Mouse (Mus musculus) spleen, adult 18-20 months (tissue): ENCODE data around the gene Ltb.

ENCODE experiments used
- DNase-seq, 2 experiments: peaks; one replicate each; pipeline ENCODE4 v3.0.0; 2022; ENCODE audit warnings: mixed read lengths in 2 of 2

The Ltb gene

DNA sequence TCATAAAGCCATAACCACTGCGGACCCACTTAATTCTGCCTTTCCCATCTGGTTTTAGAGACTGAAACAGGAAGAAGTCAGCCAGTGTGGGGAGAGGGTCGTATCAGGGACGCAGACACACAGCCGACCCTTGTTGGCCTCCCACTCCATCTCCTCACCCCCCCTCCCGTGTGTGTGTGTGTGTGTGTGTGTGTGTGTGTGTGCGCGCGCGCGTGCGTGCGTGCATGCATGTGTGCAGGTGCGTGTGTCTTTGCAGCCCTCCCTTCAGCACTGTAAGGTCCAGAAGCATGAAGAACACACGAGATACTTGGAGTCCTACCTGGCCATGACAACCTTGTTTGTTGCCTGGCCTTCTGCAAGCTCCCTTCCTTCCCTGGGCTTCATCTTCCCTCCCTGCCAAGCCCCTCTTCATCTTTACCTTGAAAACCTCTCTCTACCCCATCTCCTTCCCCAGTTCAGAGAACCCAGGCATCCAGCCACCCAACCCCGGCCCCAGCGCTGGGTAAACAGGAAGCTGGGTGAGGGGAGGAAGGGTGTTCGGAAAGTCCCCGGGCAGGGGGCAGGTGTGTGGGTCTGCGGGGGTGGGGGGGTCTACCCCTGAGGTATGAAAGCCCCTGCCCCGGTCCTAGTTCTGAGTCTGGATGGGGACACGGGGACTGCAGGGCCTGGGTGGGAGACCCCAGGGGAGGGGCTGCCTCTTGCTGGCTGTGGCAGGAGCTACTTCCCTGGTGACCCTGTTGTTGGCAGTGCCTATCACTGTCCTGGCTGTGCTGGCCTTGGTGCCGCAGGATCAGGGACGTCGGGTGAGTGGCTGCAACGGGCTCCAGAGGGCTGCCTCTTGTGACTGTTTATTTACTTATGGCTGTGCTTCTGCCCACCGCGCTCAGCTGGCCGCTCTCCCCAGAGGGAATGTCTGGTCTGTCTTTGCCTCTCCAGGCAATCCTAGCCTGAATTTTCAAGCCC, at the start of gene Ltb:
Ltb (plus strand) TSS at position 559 of the 963 bp plus-strand sequence.
- peak; percentile 77 to 86 for DNase-seq

DNA sequence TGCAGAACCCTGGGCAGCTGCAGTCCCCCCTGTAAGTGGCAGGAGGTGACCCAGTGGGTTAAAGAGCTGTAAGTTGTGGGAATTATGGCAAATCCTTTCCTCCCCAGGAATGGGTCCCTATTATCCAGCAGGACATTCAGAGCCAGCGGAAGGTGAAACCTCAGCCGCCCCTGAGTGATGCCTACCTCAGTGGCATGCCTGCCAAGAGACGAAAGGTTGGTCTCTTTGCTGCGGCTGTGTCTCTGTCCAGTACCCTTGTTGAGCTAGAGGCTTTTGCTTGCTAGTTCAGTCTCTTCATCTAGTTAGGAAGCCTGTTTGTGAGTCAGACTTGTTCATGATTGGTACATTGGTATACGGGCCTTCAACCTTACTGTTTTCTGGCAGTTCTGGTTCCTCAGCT, 48.1 kb upstream of the Ltb start:
- DNase-seq: no peak

DNA sequence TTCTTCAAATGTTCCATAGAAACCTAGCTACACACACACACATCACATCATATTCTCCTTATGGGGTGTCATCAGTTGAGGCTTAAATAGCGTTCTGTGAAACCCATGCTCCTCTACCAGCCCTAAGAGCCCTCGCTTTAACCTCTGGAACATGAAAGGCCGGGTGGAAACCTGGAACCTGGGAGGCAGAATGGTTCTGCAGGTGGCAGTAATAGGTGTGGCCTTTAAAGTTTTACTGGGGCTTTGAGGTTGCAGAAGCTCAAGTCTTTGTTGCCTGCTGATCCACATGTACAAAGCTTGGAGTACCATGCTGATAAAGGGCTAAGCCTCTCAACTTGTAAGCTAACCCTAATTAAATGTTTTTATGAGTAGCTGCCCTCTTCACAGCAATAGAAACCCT, 46.9 kb upstream of the Ltb start:
- DNase-seq: no peak

DNA sequence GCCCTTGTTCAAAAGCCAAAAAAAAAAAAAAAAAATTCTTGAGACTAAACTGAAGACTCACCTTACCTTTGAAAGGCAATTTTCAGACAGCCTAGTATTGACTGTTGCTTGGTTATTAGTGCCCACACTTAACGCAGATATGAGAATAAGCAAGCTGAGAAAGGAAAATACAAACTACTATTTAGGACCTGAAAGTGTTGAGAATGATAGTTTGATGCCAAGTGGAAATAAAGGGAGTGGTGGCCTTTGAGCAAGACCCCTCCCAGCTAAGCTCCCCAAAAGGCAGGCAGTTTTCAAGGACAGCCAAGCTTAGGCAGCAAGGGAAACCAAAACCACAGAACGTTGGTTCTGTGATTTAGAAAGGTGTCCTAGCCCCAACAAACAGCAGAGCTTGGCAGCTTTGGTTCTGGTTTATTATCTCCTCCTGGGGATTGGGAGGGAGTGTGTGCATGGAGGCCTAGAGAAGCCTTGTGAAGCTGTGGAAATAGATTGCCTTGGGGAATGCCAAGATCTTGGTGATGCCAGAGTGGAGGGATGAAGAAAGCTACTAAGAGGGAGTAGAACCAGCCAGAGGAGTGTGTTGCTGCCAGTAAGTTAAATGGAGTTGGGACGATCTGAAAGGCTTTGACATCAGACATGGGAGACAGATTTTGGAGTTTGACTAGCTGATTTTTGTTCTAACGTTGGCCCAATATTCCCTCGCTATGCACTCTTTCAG, 46.2 kb upstream of the Ltb start:
- no peak for DNase-seq

DNA sequence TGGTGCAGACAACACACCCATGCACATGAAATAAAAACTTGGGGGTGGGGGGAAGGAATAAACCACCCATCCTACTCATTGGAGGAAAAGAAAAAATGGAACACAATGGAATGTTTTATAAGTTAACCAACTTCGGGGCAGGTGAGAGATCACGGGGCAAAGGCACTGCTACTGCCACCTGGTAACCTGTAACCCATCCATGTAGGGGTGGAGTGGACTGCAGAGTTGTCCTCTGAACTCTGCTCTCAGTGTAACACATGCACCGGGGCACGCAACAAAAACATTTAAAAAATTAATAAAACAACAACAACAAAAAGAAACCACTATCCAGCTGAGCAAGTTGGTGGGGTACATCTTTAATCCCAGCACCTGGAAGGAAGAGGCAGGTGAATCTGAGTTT, 42.1 kb upstream of the Ltb start:
- no peak for DNase-seq

DNA sequence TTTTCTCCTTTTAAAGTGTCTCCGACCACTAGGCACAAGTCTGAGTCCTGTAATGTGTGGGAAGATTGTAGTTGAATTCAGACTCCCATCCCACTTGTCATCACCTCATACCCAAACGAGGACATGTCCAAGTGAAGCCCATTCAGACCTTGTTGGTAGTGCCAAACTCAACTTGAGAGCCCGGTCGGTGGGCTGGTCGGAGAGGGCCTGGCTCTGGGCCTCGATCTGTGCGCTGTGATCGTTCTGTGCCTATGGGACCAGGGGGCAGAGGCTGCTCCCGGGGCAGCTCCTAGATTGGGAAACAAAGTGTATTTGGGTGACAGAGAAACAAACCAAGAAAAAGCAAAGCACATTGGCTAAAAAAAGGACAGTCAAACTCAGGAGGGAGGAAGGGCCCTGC, 41.2 kb upstream of the Ltb start:
- no peak for DNase-seq

DNA sequence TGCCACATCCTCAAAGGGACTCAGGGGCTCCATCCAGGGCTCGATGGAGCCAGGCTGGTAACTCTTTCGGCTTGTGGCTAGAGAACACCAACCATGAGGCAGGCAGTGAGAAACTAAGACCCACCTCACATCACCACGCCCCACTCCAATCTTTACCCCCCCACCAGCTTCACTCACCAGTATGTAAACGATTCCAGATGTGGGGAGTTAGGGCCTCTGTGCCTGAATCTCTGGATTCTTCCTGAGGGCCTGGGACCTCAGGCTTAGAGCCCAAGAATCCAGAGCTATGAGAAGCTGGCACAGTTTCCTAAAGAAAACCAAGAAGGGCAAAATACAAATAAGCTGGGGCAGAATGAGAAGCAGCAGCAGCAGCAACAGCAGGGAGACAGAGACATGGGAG, 40.3 kb upstream of the Ltb start:
- DNase-seq: no peak

DNA sequence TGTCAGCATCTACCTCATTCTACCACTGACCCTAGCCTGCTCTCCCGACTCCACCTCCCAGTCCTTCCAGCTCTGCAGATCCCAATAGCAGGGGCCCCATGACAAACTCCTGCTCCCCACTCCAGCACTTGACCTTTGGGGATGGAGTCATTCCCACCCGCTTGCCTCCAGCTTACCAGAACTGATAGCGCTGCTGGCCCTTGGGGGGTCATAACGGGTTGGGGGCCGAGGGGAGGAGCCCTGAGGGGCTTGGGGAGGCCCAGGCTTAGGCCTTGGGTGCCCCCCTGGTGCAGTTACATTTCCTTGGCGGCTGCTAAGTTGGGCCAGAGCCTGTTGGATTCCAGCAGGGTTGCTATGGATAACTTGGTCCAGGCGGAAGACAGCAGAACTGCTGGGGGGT, 39.6 kb upstream of the Ltb start:
- no peak for DNase-seq

DNA sequence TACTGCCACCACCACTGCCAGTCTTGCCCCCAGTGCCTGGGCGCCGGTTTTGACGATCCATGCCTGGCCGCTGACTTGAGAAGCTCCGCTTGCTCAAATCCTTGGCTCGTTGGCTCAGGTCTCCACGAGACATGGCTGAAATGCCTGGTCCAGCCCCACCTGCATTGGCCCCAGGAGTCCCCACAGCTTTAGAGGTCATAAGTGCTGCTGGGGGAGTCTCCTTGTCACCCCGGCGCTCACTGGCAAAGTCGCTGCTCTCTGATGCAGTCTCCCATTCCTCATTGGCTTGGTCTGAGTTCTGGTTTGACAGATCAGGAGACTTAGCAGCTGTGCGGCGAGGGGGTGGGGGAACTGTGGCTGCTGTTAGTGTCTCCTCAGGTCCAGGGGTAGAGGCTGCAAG, 38.8 kb upstream of the Ltb start:
- no peak for DNase-seq

DNA sequence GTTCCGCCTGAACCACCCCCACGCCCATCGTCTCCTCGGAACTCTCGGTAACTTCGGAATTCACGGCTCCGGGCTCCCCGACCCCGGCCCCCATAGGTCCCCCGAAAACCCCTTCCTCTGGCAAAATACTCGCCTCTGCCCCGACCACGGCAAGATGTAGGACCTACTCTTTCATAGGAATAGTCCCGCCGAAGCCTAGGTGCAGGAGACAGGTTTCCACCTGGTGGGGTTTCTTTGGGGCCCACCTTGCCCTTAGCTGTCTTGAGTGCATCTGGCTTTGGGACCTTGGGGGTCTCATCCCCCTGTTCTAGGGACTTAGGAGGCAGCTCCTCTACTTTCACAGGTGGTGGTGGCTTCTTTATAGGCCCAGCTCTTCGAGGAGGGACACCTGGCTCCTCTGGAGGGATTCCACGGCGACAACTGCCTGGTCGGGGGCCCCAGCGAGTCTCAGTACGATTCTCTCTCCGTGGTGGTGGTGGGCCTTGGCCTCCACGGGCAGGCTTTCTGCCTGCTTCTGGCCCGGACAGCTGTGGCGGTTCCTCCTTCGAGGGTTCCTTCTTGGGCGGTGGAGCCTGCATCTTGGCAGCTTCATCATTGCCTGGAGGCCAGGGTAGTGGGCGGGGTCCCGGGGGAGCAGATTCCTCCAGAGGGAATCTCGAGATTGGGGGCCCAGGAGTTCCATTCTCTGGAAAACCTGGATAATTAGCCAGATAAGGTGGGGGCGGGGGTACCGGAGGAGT, 37.6 kb upstream of the Ltb start:
- no peak for DNase-seq

DNA sequence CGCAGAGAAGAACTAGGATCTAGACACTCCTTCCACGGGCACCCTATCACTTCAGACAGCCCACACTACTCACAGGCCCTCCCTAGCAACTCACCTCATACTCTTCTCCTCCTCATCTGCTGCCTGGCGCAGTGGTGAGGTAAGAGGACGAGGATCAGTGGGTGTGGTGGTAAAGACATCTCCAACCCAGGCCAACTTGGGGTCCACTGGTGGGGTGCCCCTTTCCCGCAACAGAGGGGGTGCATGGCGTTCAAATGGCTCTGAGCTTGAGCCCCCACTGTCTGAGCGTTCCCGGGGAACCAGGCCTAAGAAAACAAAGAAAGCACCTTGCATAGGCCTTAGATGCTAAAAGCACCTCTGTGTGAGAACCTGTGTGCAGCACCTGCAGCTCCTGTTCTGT, 37.0 kb upstream of the Ltb start:
- no peak for DNase-seq

DNA sequence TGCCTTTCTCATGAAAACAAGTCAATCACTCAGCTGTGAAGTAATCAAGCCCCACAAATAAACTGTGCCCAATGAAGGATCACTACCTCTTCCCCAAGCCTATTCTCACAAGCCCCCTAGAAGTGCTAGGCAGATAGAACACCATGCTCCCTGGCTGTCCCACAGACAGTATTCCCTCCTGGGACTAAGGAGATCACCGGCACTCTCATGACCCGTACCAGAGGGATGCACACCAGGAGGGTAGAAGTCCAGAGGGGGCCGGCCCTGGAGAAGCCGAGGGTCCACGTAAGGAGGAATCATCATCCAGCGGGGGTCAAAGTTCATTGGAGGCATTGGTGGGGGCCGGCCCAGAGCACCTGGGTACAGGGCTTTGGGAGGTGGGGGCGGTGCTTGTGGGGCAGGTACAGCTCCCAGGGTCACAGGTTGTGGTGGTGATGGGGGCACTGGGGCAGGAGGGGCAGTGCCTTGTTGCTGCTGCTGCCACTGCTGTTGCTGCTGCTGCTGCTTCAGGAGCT, 36.5 kb upstream of the Ltb start:
- no peak for DNase-seq

DNA sequence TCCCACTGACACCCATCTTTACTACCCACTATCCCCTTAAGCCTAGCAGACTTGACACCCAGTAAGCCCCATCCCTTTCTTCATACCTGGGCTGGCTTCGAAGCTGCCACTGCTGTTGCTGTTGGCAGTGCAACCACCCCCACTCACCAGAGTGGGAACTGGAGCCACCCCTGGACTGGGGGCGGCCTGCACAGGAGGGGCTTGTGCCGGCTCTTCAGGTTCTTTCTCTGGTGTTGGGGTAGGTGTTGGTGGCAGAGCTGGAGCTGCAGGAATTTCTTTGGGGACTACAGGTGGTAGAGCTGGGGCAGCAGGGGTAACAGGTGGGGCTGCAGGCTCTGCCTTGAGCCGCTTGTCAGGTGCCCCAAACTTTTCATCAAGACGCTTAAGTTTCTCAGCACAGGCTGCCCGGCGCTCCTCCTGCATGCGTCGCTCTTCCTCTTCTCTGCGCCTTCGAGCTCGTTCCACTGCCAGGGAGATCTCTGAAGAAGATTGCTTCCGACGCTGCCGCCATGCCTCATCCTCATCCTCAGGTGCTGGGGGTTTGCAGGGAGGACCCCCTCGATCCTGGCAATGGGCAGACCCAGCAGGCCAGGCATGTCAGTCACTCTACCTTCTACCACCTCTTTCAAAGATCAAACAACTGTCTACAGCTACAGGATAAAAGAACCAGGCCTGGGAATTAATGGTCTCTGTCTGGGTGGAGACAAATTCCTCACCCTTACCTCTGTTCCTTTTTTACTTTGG, 35.2 kb upstream of the Ltb start:
- no peak for DNase-seq

DNA sequence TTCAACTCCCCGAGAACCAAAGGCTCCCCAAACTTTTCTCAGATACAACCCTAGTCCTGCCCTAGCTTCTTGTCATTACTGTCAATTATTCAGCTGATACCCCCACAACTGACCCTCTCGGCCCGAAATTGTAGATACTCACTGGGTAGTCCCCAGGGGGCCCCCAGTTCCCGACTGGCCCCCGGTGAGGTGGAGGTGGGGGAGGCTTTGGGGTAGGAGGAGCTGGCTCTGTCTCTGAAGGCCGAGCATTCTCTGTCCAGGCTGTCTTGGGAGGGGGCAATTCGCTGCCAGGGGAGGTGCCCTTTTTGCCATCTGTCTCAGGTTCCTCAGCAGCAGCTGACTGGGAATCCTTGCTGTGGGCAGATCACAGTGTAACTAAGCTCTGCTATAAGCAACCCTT, 34.6 kb upstream of the Ltb start:
- DNase-seq: no peak

DNA sequence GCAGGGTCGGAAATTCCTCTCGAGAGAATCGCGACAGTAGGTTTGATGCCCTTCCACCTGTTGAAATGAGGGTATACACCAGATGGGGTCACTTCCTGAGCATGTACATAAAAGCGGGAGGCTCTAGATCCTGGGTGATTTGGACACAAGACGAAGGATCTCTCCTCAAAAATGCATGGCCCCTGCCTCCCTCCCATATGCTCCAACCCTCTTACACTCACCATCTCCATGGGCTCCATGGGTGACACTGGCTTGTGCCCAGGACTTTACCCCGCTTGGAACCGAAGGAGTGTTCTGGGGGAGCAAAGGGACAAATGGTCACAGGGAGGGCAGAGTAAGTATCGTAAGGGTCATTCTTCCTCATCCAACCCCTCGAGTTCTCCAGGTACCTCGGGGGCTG, 32.8 kb upstream of the Ltb start:
- DNase-seq: no peak

DNA sequence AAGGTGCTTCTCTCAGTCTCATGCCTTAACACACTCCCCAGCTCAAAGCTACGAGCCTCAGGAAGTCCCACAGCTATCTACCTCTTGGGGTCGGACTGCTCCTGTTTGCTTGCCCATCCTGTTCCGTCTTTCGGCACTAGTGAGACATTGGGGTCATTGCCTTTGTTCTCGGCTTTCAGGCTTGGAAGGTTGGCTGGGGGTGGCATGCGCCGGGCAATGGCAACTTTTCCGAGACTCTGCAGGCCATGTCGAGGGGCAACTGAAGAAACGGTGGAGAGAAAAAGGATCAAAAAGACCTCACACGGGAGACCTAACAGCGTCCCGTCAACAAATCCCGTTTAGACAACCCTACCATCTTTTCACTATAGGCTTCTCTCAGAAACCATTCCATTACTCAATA, 32.1 kb upstream of the Ltb start:
- DNase-seq: no peak

DNA sequence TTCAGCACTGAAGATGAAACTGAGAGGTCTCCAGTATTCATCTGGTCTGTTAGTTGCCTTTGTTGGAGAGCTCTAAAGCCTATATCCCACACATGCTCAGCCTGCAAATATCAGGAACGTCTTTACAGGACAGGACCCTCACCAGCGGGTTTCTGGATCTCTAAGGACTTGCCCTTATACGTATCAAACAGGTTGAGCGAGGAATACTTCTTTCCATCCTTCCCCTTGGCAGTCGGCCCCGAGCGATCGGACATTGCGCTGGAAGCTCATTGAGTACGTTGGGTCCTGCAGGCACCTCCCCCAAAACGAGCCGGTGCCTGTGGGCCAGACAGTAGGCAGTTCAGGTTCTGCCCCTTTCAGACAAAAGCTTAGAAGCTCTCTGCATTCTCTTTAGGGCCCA, 31.5 kb upstream of the Ltb start:
- DNase-seq: no peak

DNA sequence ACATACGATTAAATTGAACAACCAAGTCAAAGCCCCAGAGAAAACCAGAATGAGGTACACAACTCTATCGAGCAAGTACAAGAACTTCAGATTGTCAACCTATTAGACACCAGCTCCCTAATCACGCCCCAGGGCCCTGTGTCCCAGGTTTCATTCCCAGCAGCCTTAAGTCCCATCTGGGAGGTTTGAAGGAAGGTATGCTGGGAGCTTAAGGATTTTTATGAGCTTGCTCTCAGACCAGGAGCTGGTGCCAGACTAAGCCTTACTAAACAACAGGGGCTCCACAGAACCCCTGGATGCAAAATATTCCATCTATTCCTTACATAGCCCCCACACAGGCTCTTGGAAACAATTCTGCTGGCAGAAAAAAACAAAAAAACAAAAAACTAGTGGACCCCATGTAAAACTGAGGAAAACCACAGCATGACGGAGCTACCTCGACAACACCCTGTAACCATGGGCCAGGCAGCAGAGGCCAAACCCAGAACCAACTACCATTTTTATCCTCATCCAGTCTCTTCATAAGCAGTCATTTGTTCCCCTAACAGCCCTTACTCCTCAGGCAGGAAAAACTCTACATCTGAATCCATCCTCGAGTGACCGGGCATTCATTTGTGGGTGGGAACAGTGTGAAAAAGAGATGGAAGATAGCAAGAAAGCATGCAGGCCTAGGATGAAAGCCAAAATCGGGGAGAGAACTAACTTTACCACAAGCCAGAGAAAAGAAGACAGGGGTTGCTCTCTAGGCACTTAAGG, 30.7 kb upstream of the Ltb start:
- no peak for DNase-seq

DNA sequence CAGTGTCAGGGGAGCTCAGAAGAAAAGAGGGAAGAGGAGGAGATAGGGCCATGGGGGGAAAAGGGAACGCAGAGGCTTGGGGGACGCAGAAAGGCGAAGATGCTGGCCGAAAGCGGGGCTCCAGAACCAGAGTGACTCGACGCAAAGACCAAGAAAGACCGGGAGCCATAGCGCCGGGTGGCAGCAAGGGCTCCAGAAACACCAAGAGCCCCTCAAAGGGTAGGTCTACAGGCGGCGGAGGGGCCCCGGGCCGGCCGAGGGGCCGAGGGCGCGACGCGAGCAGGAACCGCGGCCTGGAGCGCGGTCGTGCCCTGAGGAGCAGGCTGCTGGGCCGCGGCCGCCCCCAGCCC, 30.0 kb upstream of the Ltb start:
- no peak for DNase-seq

DNA sequence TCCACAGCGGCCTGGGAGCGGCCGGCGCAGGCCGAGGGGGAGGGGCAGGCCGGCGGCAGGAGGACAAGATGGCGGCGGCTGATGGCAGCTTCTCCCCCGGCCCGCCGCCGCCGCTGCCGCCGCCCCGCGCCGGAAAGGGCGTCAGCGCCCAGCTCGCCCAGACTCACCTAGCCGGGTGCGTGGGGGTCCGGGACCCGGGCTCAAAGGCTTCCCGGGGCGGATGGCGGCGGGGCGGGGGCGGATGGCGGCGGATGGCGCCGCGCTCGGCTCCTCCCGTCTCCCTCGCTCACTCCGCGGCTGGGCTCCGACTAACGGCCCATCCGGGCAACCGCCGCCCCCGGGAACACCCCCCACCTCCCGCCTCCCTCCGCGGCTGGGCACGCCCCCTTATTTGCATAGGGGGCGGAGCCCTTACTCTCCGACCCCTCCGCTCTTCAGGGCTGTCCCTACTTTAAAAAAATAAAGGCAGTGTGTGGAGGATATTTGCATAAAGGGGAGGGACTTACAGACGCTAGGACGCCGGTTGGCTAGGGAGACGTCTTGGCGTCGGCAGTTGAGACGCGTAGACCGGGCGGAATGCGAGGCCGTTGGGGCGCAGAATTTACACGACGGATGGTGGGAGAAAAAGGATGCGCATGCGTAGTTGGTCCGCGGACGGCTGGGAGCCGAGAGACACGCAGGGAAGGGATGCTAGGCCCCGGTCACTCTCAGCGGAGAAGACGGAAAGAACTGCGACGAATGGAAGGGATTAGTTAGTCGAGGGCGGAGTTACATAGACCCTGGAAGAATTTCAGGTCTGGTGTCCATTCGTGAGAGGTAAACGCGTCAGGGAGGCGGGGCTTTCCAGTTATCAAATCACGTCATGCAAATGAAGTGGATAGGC, 29.4 kb upstream of the Ltb start, which contains the start of gene Prrc2a:
Prrc2a (minus strand) TSS at position 330 of the 883 bp plus-strand sequence.
- peak; percentile 94 for DNase-seq
